Comparison of ENCODE assay signal across 21 mouse cellular contexts in the genomic region with DNA sequence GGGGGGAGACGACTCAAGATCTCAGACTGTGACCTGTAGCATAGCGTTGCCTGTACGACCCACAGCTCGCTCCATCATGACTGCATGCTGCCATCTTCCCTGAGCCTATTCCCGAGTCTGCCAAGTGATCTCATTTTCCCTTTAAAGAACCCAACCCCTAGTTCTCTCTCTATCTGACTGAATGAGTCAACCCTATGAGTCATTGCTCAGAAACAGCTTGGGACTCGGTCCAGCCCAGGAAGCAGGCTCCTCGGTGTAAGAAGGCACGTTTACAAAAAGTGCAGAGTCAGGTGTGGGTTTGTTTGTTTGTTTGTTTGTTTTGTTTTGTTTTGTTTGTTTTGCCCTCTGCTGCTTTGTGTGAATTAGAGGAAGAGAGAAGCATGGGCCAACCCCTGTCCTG. TPM values are rescaled to one million over a fixed set of nuclear protein-coding genes. Genes with fewer than 3 reads are reported as not detected.
DNase-seq lines count a peak whose midpoint lies in the region.
"Had no signal": no experiment of that assay in that cellular context is flagged by ENCODE, and none has a peak within 500 bp of the region (broad histone marks: within the 10 kb centered on the region; RNA-seq: fewer than 3 reads in every experiment).

No protein-coding gene starts in this region.

- H3K4me1 ChIP-seq in heart, embryonic 10.5 days: 0 out of 2 replicates have a peak, but pooled peaks cover 4% of the 10 kb centered on the region

- WGBS in heart, embryonic 10.5 days: 71% methylated on average over 8 of the region's 8 CpGs

- H3K4me3 ChIP-seq in heart, embryonic 10.5 days: no peak overlapping the region
- H3K4me3 ChIP-seq: erythroblast, embryonic 14.5 days had no signal

- H3K27ac ChIP-seq in heart, embryonic 10.5 days: no peak overlapping the region

- DNase-seq in adrenal gland, postnatal 25 days: peak; percentile 32
- no peak for DNase-seq in adrenal gland, adult 18-20 months (ENCODE audit: low spot score in 2 of 2)
- peak; percentile 30 for DNase-seq in heart, postnatal 4 days
- no peak for DNase-seq in heart, embryonic 10.5 days (ENCODE audit: low spot score)
- DNase-seq in A20 (ENCODE audit: low read depth, low spot score): peak; percentile 19
- peak; percentile 83 for DNase-seq in brain, adult 2 months (ENCODE audit: low read depth, low spot score)
- DNase-seq in thymus, postnatal 25 days: no peak
- no peak for DNase-seq in cerebellum, adult 8-10 months
- DNase-seq: forebrain, postnatal 0 days; kidney, postnatal 10 days; layer of hippocampus, postnatal 36 days; liver; lung, adult 2 months; thymus, adult 18-20 months had no signal

- H3K36me3 ChIP-seq in heart, embryonic 10.5 days: no peaks in the 10 kb centered on the region

- H3K27me3 ChIP-seq in heart, embryonic 10.5 days (ENCODE audit: insufficient read depth, poor library complexity, severe bottlenecking): no peaks in the 10 kb centered on the region
- H3K27me3 ChIP-seq: Patski had no signal

- H3K9me3 ChIP-seq in heart, embryonic 10.5 days: no peaks in the 10 kb centered on the region

RNA-seq across cellular contexts. Expression of a gene that starts 13.2 kb away (rescaled TPM):
- 1.3 and 1.6 TPM in 2 replicates for total RNA-seq in adrenal gland, postnatal 25 days (2021)
- under 1 TPM; 0.10 to 0.36 TPM for total RNA-seq in adrenal gland, adult 18-20 months (2021)
- under 1 TPM; 0.20 to 0.24 TPM for total RNA-seq in heart, postnatal 4 days (2021)
- polyA plus RNA-seq in heart, embryonic 10.5 days (2016; fragmentation: Nextera tagmentation; extraction: Ambion mirVana): 0.13 TPM in 1 of 2 replicates, not detected in the other
- total RNA-seq: layer of hippocampus, postnatal 36 days; megakaryocyte progenitor cell, adult 5-6 weeks had no signal
- polyA plus RNA-seq: cerebellum, adult 2 months; forebrain, postnatal 0 days; hindbrain, embryonic 11.5 days; midbrain, embryonic 16.5 days; neural tube, embryonic 11.5 days; Patski had no signal

RNA-seq across cellular contexts. Expression of a gene that starts 28.7 kb away (rescaled TPM):
- total RNA-seq in adrenal gland, postnatal 25 days (2021): 0.18 and 0.19 TPM in 2 replicates
- under 1 TPM; 0.10 to 0.19 TPM for total RNA-seq in adrenal gland, adult 18-20 months (2021)
- total RNA-seq in heart, postnatal 4 days (2021): 1 to 10 TPM; 2.3 to 3.2 TPM
- 0.18 and 0.28 TPM in 2 replicates for polyA plus RNA-seq in heart, embryonic 10.5 days (2016; fragmentation: Nextera tagmentation; extraction: Ambion mirVana)
- polyA plus RNA-seq: erythroblast, embryonic 14.5 days had no signal

RNA-seq across cellular contexts. Expression of a gene that starts 44.7 kb away (rescaled TPM):
- total RNA-seq in adrenal gland, postnatal 25 days (2021): 0.48 and 0.64 TPM in 2 replicates
- total RNA-seq in adrenal gland, adult 18-20 months (2021): 1 to 10 TPM in 1 of 2 experiments, under 1 TPM in 1; 0.20 to 1.1 TPM
- 1 to 10 TPM in 1 of 2 experiments, under 1 TPM in 1; 0.76 to 1.1 TPM for total RNA-seq in heart, postnatal 4 days (2021)
- polyA plus RNA-seq in heart, embryonic 10.5 days (2016; fragmentation: Nextera tagmentation; extraction: Ambion mirVana): 0.05 TPM in 1 of 2 replicates, not detected in the other
- total RNA-seq: megakaryocyte progenitor cell, adult 5-6 weeks had no signal
- polyA plus RNA-seq: erythroblast, embryonic 14.5 days had no signal

Comparison
In these comparisons a context has a peak if more than half of its experiments do, and no peak if none do; other contexts are left out.
1. DNase-seq: peak in adrenal gland, postnatal 25 days (single experiment), heart, postnatal 4 days (single experiment), A20 (single experiment) and brain, adult 2 months (single experiment); none in adrenal gland, adult 18-20 months (0 of 2), heart, embryonic 10.5 days (single experiment), thymus, postnatal 25 days (single experiment) and cerebellum, adult 8-10 months (single experiment).